Mouse (Mus musculus) megakaryocyte, embryonic 14.5 days (primary cell): ENCODE measurements around the gene Dtx3.

Experiments
- FLI1 ChIP-seq: IDR thresholded peaks from 2 replicates; pipeline ENCODE4 v1.6.1; 2012; ENCODE audit warnings: low read length, inconsistent platforms, mixed read lengths
- GATA1 ChIP-seq: IDR thresholded peaks from 3 replicates; pipeline ENCODE4 v1.6.1; 2012; ENCODE audit warnings: mixed read lengths, low read length, inconsistent platforms, borderline replicate concordance

- TF ChIP-seq FLI1 (no peak), GATA1 (no peak)
These were observed 7.6 kb upstream of the Dtx3 start for GRCm38 (mm10) chr10:127203106-127203505.
